Mouse (Mus musculus) MEL (cell line): ENCODE measurements at regions not wholly inside any gene's neighbourhood (a gene's known extent, or its start where the extent isn't known, plus 50 kb on each side); places are given as distances from the start of the nearest gene placed in this dataset.

Experiments
- CHD2 ChIP-seq: IDR thresholded peaks from 2 replicates; pipeline ENCODE4 v1.6.1; 2011; ENCODE audit warnings: low read length, improper control_type of control experiment
- CTCF ChIP-seq, 3 experiments: IDR thresholded peaks in 2 of 3; conservative IDR thresholded peaks in 1 of 3; 2 replicates each; pipeline ENCODE4 v1.5.1; 2011 to 2012; ENCODE audit warnings: low read length in 3 of 3, low read depth in 2 of 3, mild to moderate bottlenecking in 2 of 3, improper control_type of control experiment in 1 of 3, inconsistent platforms in 1 of 3, mixed read lengths in 1 of 3, moderate library complexity in 1 of 3; ENCODE audit not compliant: control insufficient read depth in 1 of 3, insufficient read depth in 1 of 3, poor library complexity in 1 of 3, severe bottlenecking in 1 of 3
- ELF1 ChIP-seq: IDR thresholded peaks from 2 replicates; pipeline ENCODE4 v1.6.1; 2014; ENCODE audit warnings: low read depth, mild to moderate bottlenecking, inconsistent platforms, low read length, improper control_type of control experiment, moderate library complexity
- EP300 ChIP-seq, 2 experiments: IDR thresholded peaks; 2 replicates each; pipeline ENCODE4 v1.6.1; 2011; ENCODE audit warnings: improper control_type of control experiment in 2 of 2, low read length in 2 of 2, low read depth in 1 of 2, mild to moderate bottlenecking in 1 of 2
- GATA1 ChIP-seq: IDR thresholded peaks from 2 replicates; pipeline ENCODE4 v1.6.1; 2011; ENCODE audit warnings: low read depth, low read length, improper control_type of control experiment
- JUND ChIP-seq: IDR thresholded peaks from 2 replicates; pipeline ENCODE4 v1.6.1; 2011; ENCODE audit warnings: low read depth, mild to moderate bottlenecking, improper control_type of control experiment, low read length
- KAT2A ChIP-seq: conservative IDR thresholded peaks from 2 replicates; pipeline ENCODE4 v1.6.1; 2012; ENCODE audit warnings: low read depth, low read length, improper control_type of control experiment, inconsistent platforms
- NELFE ChIP-seq: IDR thresholded peaks from 2 replicates; pipeline ENCODE4 v1.6.1; 2011; ENCODE audit warnings: low read depth, low read length, improper control_type of control experiment
- POLR2A ChIP-seq, 2 experiments: IDR thresholded peaks; 2 replicates each; pipeline ENCODE4 v1.6.1; 2011 to 2012; ENCODE audit warnings: low read length in 2 of 2, mild to moderate bottlenecking in 2 of 2, control low read depth in 1 of 2, improper control_type of control experiment in 1 of 2, low read depth in 1 of 2, moderate library complexity in 1 of 2; ENCODE audit not compliant: control insufficient read depth in 1 of 2, insufficient read depth in 1 of 2, poor library complexity in 1 of 2
- POLR2AphosphoS2 ChIP-seq: IDR thresholded peaks from 2 replicates; pipeline ENCODE4 v1.6.1; 2011; ENCODE audit warnings: low read length, improper control_type of control experiment
- TCF12 ChIP-seq: IDR thresholded peaks from 2 replicates; pipeline ENCODE4 v1.6.1; 2014; ENCODE audit warnings: low read depth, mild to moderate bottlenecking, inconsistent platforms, low read length, improper control_type of control experiment, moderate library complexity
- ZKSCAN1 ChIP-seq: IDR thresholded peaks from 2 replicates; pipeline ENCODE4 v1.6.1; 2012; ENCODE audit warnings: low read depth, mild to moderate bottlenecking, inconsistent platforms, low read length, improper control_type of control experiment, moderate library complexity

GRCm38 (mm10) chr12:9475836-9476235 lies 94.1 kb upstream of the Osr1 start:
- TF ChIP-seq CTCF (IDR thresholded peaks at IDR 0.05 in 2 of 3, conservative IDR thresholded peaks at IDR 0.05 in 1 of 3; ENCODE audit: control insufficient read depth in 1 of 3, insufficient read depth in 1 of 3, low read depth in 2 of 3, low read length in 3 of 3, poor library complexity in 1 of 3, severe bottlenecking in 1 of 3) (no peak), POLR2A (IDR thresholded peaks at IDR 0.05; ENCODE audit: control insufficient read depth in 1 of 2, insufficient read depth in 1 of 2, low read depth in 1 of 2, low read length in 2 of 2, poor library complexity in 1 of 2) (no peak), ELF1 (no peak), ZKSCAN1 (no peak), NELFE (no peak), EP300 (IDR thresholded peaks at IDR 0.05; ENCODE audit: low read depth in 1 of 2, low read length in 2 of 2) (no peak), JUND (no peak), TCF12 (no peak), POLR2AphosphoS2 (no peak), GATA1 (no peak), KAT2A (no peak), CHD2 (no peak)
